Mouse (Mus musculus): ENCODE data around the gene Agr3. TPM values are rescaled to one million over a fixed set of nuclear protein-coding genes. Genes with fewer than 3 reads are reported as not detected.

The Agr3 gene
- total and polyA plus RNA-seq, 3 experiments: not detected

DNA sequence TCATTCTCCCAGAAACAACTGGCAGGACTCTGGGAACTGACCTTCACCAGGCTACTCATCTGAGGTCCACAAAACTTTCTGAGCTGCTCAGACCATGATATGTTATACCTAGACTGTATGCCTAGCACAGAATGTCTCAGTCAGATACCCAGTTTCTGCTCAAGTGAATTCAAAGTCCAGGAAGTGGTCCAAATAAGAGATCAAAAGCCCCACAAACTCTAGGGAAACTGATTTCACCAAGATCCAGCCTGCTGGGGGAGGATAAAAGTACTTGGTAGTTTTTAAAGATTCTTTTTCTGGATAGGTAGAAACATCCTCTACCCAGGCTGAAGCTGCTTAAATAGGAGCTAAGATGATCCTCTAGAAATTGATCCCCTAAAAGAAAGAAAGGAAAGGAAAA is 9.6 kb upstream of the Agr3 start:
- no peak for DNase-seq (ENCODE audit: extremely low read depth)
- Histone ChIP-seq H3K4me1 (ENCODE audit: control insufficient read depth in 1 of 2, insufficient read depth in 2 of 2) (peaks cover 0 to 7% of the 10 kb centered on the region in 2 experiments; a peak in 1 of 4 replicates), H3K79me2 (replicated peaks; ENCODE audit: control insufficient read depth, extremely low read depth, insufficient read depth, poor library complexity, severe bottlenecking) (no peaks in the 10 kb centered on the region), H3K4me2 (ENCODE audit: insufficient read depth, low read depth, poor library complexity, severe bottlenecking) (no peak overlapping the region), H3K36me3 (replicated peaks in 1 of 2; ENCODE audit: control insufficient read depth in 1 of 2, insufficient read depth in 1 of 2, low read length in 1 of 2) (no peaks in the 10 kb centered on the region), H3K4me3 (replicated peaks in 1 of 3; ENCODE audit: low read depth in 2 of 3, low read length in 2 of 3, poor library complexity in 1 of 3) (no peak overlapping the region), H3K9me3 (replicated peaks; ENCODE audit: low read length) (no peaks in the 10 kb centered on the region), H3K9ac (ENCODE audit: insufficient read depth, low read depth) (no peak overlapping the region), H3K27ac (ENCODE audit: insufficient read depth, low read depth) (no peak overlapping the region), H3K27me3 (replicated peaks) (no peaks in the 10 kb centered on the region)
- dilution Hi-C loops (cut with MboI; ENCODE audit: extremely low pct_ligation_motif_present, extremely low pct_unique_long_range_greater_than_20kb, low sequenced_read_pairs): no loop called here
- TF ChIP-seq JUN (IDR thresholded peaks at IDR 0.05; ENCODE audit: insufficient read depth, low read depth, low read length) (no peak), POLR2AphosphoS2 (IDR thresholded peaks at IDR 0.05; ENCODE audit: low read depth, low read length) (no peak), ZC3H11A (IDR thresholded peaks at IDR 0.05; ENCODE audit: low read depth, low read length) (no peak), MXI1 (IDR thresholded peaks at IDR 0.05; ENCODE audit: low read depth, low read length) (no peak), MAZ (IDR thresholded peaks at IDR 0.05; ENCODE audit: low read depth, low read length) (no peak), ZKSCAN1 (IDR thresholded peaks at IDR 0.05; ENCODE audit: borderline replicate concordance, low read depth, low read length) (no peak)
- in situ Hi-C loops (cut with MboI; ENCODE audit: low pct_ligation_motif_present, low pct_unique_long_range_greater_than_20kb, low sequenced_read_pairs): loop anchor here (10.0 kb wide), 1 partner anchor 59 kb away; no protein-coding TSS in a partner anchor

DNA sequence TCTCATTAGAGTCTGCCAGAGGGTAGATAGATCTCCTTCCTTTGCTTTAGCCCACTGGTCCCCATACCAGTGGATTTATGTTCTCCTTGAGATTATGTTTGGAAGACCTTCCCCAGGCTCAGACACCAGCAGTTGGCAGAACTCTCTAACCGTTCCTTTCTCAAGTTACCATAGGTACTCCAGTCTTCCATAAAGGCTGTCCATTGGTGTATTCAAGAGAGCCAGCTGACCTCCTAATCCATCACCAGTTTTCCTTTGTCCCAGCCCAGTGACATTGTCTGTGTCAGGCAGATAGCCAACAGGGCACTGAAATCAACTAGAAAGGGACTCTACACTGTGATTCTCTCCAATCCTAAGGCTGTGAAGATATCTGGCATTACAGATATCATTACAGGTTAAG is 9.0 kb upstream of the Agr3 start:
- in situ Hi-C loops (cut with MboI; ENCODE audit: low pct_ligation_motif_present, low pct_unique_long_range_greater_than_20kb, low sequenced_read_pairs) (loop anchor here (10.0 kb wide), 1 partner anchor 58 kb away; no protein-coding TSS in a partner anchor), dilution Hi-C loops (cut with MboI; ENCODE audit: extremely low pct_ligation_motif_present, extremely low pct_unique_long_range_greater_than_20kb, low sequenced_read_pairs) (no loop called here)
- H3K27ac ChIP-seq (ENCODE audit: insufficient read depth, low read depth): no peak overlapping the region
- no peak overlapping the region for H3K9ac ChIP-seq (ENCODE audit: insufficient read depth, low read depth)
- H3K79me2 ChIP-seq (replicated peaks; ENCODE audit: control insufficient read depth, extremely low read depth, insufficient read depth, poor library complexity, severe bottlenecking): no peaks in the 10 kb centered on the region
- H3K9me3 ChIP-seq (replicated peaks; ENCODE audit: low read length): no peaks in the 10 kb centered on the region
- no peak overlapping the region for H3K4me2 ChIP-seq (ENCODE audit: insufficient read depth, low read depth, poor library complexity, severe bottlenecking)
- no peak overlapping the region for H3K4me3 ChIP-seq (replicated peaks in 1 of 3; ENCODE audit: low read depth in 2 of 3, low read length in 2 of 3, poor library complexity in 1 of 3)
- H3K27me3 ChIP-seq (replicated peaks): no peaks in the 10 kb centered on the region
- H3K4me1 ChIP-seq (ENCODE audit: control insufficient read depth in 1 of 2, insufficient read depth in 2 of 2): peaks cover 0 to 7% of the 10 kb centered on the region in 2 experiments; a peak in 1 of 4 replicates
- no peak for DNase-seq (ENCODE audit: extremely low read depth)
- TF ChIP-seq RCOR1 (conservative IDR thresholded peaks at IDR 0.05; ENCODE audit: low read depth, low read length): no peak
- TF ChIP-seq ZMIZ1 (IDR thresholded peaks at IDR 0.05; ENCODE audit: low read depth, low read length): no peak
- TF ChIP-seq ETS1 (conservative IDR thresholded peaks at IDR 0.05; ENCODE audit: low read depth, low read length): no peak
- TF ChIP-seq NRF1 (IDR thresholded peaks at IDR 0.05; ENCODE audit: low read depth, low read length): no peak
- no peak for TF ChIP-seq SIN3A (IDR thresholded peaks at IDR 0.05; ENCODE audit: low read length)
- no peak for TF ChIP-seq SMC3 (IDR thresholded peaks at IDR 0.05; ENCODE audit: low read depth, low read length)
- no peak for TF ChIP-seq BHLHE40 (IDR thresholded peaks at IDR 0.05; ENCODE audit: low read depth, low read length)
- no peak for TF ChIP-seq JUN (IDR thresholded peaks at IDR 0.05; ENCODE audit: insufficient read depth, low read depth, low read length)
- H3K36me3 ChIP-seq (replicated peaks in 1 of 2; ENCODE audit: control insufficient read depth in 1 of 2, insufficient read depth in 1 of 2, low read length in 1 of 2): no peaks in the 10 kb centered on the region

- H3K9ac ChIP-seq (ENCODE audit: insufficient read depth, low read depth): no peak overlapping the region
- no peaks in the 10 kb centered on the region for H3K9me3 ChIP-seq (replicated peaks; ENCODE audit: low read length)
- H3K27me3 ChIP-seq (replicated peaks): no peaks in the 10 kb centered on the region
- no peaks in the 10 kb centered on the region for H3K79me2 ChIP-seq (replicated peaks; ENCODE audit: control insufficient read depth, extremely low read depth, insufficient read depth, poor library complexity, severe bottlenecking)
- no peak overlapping the region for H3K4me3 ChIP-seq (replicated peaks in 1 of 3; ENCODE audit: low read depth in 2 of 3, low read length in 2 of 3, poor library complexity in 1 of 3)
- no peak overlapping the region for H3K4me2 ChIP-seq (ENCODE audit: insufficient read depth, low read depth, poor library complexity, severe bottlenecking)
- no peak overlapping the region for H3K27ac ChIP-seq (ENCODE audit: insufficient read depth, low read depth)
- peaks cover 0 to 6% of the 10 kb centered on the region in 2 experiments; a peak in 1 of 4 replicates for H3K4me1 ChIP-seq (ENCODE audit: control insufficient read depth in 1 of 2, insufficient read depth in 2 of 2)
- dilution Hi-C loops (cut with MboI; ENCODE audit: extremely low pct_ligation_motif_present, extremely low pct_unique_long_range_greater_than_20kb, low sequenced_read_pairs): no loop called here
- in situ Hi-C loops (cut with MboI; ENCODE audit: low pct_ligation_motif_present, low pct_unique_long_range_greater_than_20kb, low sequenced_read_pairs): loop anchor here (10.0 kb wide), 1 partner anchor 57 kb away; no protein-coding TSS in a partner anchor
- DNase-seq (ENCODE audit: extremely low read depth): no peak
- H3K36me3 ChIP-seq (replicated peaks in 1 of 2; ENCODE audit: control insufficient read depth in 1 of 2, insufficient read depth in 1 of 2, low read length in 1 of 2): no peaks in the 10 kb centered on the region
- TF ChIP-seq EP300 (IDR thresholded peaks at IDR 0.05; ENCODE audit: low read length): no peak
- TF ChIP-seq IRF4 (IDR thresholded peaks at IDR 0.05; ENCODE audit: low read depth, low read length): no peak
- TF ChIP-seq GABPA (IDR thresholded peaks at IDR 0.05; ENCODE audit: insufficient replicate concordance, low read depth, low read length): no peak
- no peak for TF ChIP-seq TCF12 (IDR thresholded peaks at IDR 0.05; ENCODE audit: low read depth, low read length)
- no peak for TF ChIP-seq MXI1 (IDR thresholded peaks at IDR 0.05; ENCODE audit: low read depth, low read length)
- no peak for TF ChIP-seq RAD21 (IDR thresholded peaks at IDR 0.05; ENCODE audit: low read depth, low read length)
- no peak for TF ChIP-seq ZMIZ1 (IDR thresholded peaks at IDR 0.05; ENCODE audit: low read depth, low read length)
- TF ChIP-seq SMC3 (IDR thresholded peaks at IDR 0.05; ENCODE audit: low read depth, low read length): no peak
- TF ChIP-seq ZKSCAN1 (IDR thresholded peaks at IDR 0.05; ENCODE audit: borderline replicate concordance, low read depth, low read length): no peak
- no peak for TF ChIP-seq NELFE (IDR thresholded peaks at IDR 0.05; ENCODE audit: low read depth, low read length)
- no peak for TF ChIP-seq ELF1 (IDR thresholded peaks at IDR 0.05; ENCODE audit: low read depth, low read length)
- TF ChIP-seq MAX (IDR thresholded peaks at IDR 0.05; ENCODE audit: low read length): no peak
- no peak for TF ChIP-seq E2F4 (IDR thresholded peaks at IDR 0.05; ENCODE audit: insufficient replicate concordance, low read depth, low read length)
- TF ChIP-seq UBTF (IDR thresholded peaks at IDR 0.05; ENCODE audit: low read depth, low read length): no peak
- no peak for TF ChIP-seq MAZ (IDR thresholded peaks at IDR 0.05; ENCODE audit: low read depth, low read length)
- TF ChIP-seq PAX5 (IDR thresholded peaks at IDR 0.05; ENCODE audit: low read length): no peak
- TF ChIP-seq CHD1 (IDR thresholded peaks at IDR 0.05; ENCODE audit: low read depth, low read length): no peak
- TF ChIP-seq ZC3H11A (IDR thresholded peaks at IDR 0.05; ENCODE audit: low read depth, low read length): no peak
Measured at GRCm38 (mm10) chr12:35918031-35918430, 7.4 kb upstream of the Agr3 start.

Measured in CH12.LX (cell line).